Mouse (Mus musculus): ENCODE measurements at regions not wholly inside any gene's neighbourhood (a gene's known extent, or its start where the extent isn't known, plus 50 kb on each side); places are given as distances from the start of the nearest gene placed in this dataset.

DNA sequence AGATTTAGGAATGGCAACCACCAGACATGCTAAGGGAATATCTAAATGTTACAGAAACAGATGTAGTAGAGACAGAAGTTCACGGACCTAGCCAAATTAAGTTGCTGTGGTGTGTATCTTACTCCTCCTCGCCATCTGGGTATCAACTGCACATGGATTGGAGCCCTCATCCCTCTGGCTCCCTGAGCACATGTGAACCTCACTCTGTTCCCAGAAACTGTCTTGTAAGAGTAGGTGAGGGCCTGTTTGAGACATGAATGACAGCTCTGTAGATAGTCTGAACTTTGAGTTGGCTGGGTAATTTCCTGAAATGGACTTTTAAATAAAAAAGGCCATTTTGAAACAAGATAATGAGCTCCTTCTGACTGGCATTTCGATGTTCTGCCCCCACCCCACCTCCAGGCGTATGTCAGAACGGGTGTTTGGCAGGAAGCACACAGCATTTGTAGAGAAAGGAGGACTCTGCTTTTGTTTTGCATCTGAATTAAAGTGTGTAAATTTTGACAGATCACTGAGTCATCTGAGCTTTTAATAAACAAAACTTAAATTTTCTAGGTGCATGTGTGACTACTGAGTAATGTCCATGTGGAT, 196.9 kb upstream of the Cep126 start:
- peak; percentile 76 to 88 for DNase-seq (ENCODE audit: low spot score in 2 of 2)

DNA sequence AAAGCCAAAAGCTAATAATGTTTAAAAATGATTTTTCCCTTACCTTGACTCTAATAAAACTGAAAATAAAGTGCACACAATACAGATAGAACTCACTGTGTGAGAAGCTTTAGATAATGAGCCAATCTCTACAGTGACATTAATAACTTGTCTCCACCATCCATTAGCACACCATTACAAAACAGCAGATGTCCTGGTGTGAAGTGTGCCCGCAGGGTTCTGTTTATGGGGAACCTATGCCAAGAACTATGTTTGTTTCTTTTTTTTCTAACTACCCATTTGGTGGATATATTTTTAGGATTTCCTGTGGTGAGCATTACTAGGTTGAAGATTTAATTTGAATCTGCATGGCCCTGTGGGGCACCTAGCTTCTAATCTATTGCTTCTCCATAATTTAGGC, 203.3 kb upstream of the Trpc6 start:
- peak; percentile 51 to 76 for DNase-seq (ENCODE audit: low spot score in 2 of 2)

DNA sequence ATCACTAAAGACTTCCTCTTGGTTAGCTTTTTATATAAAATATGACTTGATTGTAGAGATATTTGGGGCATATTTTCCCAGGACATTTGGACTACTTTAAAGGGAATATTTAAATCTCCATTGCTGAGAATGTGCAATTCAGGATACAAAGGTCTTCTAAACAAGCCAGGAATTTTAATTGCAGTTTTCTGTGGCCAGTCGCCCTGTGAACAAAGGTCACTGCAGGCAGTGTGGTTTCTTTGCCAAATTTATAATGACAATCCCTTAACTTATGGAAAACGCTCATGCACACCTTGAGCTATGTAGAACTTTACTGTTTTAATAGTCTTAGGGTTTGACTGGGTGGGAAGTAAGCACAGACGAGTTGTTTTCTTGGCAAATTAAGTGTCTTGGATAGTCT, 192.9 kb upstream of the Trpc6 start:
- no peak for DNase-seq (ENCODE audit: low spot score in 2 of 2)

All from layer of hippocampus, adult 18-20 months (tissue).